Mouse (Mus musculus): Measurements from ENCODE around the gene Ano10. TPM values are rescaled to one million over a fixed set of nuclear protein-coding genes. Genes with fewer than 3 reads are reported as not detected.

Ano10 gene
- total and polyA plus RNA-seq, 2 experiments from 2014 or later = 29.9 to 33.0 TPM

GRCm38 (mm10) chr9:122233316-122233971 lies 60.8 kb downstream of the Ano10 start:
- H3K9me3 ChIP-seq (ENCODE audit: low read length) = no peaks in the 10 kb centered on the region
- 95% methylated on average over 8 of the region's 8 CpGs for WGBS
- H3K4me1 ChIP-seq (ENCODE audit: insufficient read depth, low read length) = no peaks in the 10 kb centered on the region

GRCm38 (mm10) chr9:122232912-122233311 lies 61.3 kb downstream of the Ano10 start:
- TF ChIP-seq CTCF (IDR thresholded peaks at IDR 0.05) = no peak
- Histone ChIP-seq H3K4me3 (ENCODE audit: low read depth, low read length) (no peak overlapping the region), H3K36me3 (ENCODE audit: insufficient read depth, low read length) (no peaks in the 10 kb centered on the region), H3K27ac (ENCODE audit: low read depth, low read length) (no peak overlapping the region), H3K4me2 (ENCODE audit: low read depth, low read length, poor library complexity, severe bottlenecking) (no peak overlapping the region), H3K9me3 (ENCODE audit: low read length) (no peaks in the 10 kb centered on the region), H3K9ac (replicated peaks; ENCODE audit: low read length, poor library complexity, severe bottlenecking) (no peak overlapping the region), H3K4me1 (ENCODE audit: insufficient read depth, low read length) (no peaks in the 10 kb centered on the region), H3K27me3 (ENCODE audit: insufficient read depth, low read length) (no peaks in the 10 kb centered on the region)
- 83% methylated on average over 2 of the region's 2 CpGs for WGBS
- DNase-seq (ENCODE audit: low spot score) (no peak), ATAC-seq (ENCODE audit: low FRiP score) (no peak)

More at GRCm38 (mm10) chr9:122233316-122233971, 60.8 kb downstream of the Ano10 start:
- Histone ChIP-seq H3K27ac (ENCODE audit: low read depth, low read length) (no peak overlapping the region), H3K36me3 (ENCODE audit: insufficient read depth, low read length) (no peaks in the 10 kb centered on the region), H3K9ac (replicated peaks; ENCODE audit: low read length, poor library complexity, severe bottlenecking) (no peak overlapping the region), H3K27me3 (ENCODE audit: insufficient read depth, low read length) (no peaks in the 10 kb centered on the region), H3K4me2 (ENCODE audit: low read depth, low read length, poor library complexity, severe bottlenecking) (no peak overlapping the region), H3K4me3 (ENCODE audit: low read depth, low read length) (no peak overlapping the region)
- ATAC-seq (ENCODE audit: low FRiP score) (no peak), DNase-seq (ENCODE audit: low spot score) (no peak)
- no peak for TF ChIP-seq CTCF (IDR thresholded peaks at IDR 0.05)

DNA sequence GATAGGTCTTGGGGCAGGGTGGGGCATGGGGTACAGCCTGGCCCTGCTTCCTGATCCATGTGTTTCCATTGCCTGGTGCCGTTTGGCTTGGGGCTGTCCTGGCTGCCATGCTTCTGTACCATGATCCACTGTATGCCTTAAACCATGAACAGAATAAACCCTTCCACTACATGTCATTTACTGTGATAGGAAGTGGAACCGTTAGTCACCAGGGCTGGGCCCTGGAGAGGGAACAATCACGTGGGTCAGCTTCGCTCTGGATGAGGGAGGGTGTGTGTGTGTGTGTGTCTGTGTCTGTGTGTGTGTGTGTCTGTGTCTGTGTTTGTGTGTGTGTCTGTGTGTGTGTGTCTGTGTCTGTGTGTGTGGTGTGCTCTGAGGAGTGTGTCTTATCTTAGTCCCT lies 63.5 kb downstream of the Ano10 start:
- Histone ChIP-seq H3K4me2 (ENCODE audit: low read depth, low read length, poor library complexity, severe bottlenecking) (no peak overlapping the region), H3K9ac (replicated peaks; ENCODE audit: low read length, poor library complexity, severe bottlenecking) (no peak overlapping the region), H3K4me1 (ENCODE audit: insufficient read depth, low read length) (no peaks in the 10 kb centered on the region), H3K27me3 (ENCODE audit: insufficient read depth, low read length) (no peaks in the 10 kb centered on the region), H3K4me3 (ENCODE audit: low read depth, low read length) (no peak overlapping the region), H3K27ac (ENCODE audit: low read depth, low read length) (no peak overlapping the region), H3K36me3 (ENCODE audit: insufficient read depth, low read length) (no peaks in the 10 kb centered on the region), H3K9me3 (ENCODE audit: low read length) (no peaks in the 10 kb centered on the region)
- ATAC-seq (ENCODE audit: low FRiP score) (no peak), DNase-seq (ENCODE audit: low spot score) (no peak)
- WGBS = 69% methylated on average over 4 of the region's 4 CpGs
- no peak for TF ChIP-seq CTCF (IDR thresholded peaks at IDR 0.05)

DNA sequence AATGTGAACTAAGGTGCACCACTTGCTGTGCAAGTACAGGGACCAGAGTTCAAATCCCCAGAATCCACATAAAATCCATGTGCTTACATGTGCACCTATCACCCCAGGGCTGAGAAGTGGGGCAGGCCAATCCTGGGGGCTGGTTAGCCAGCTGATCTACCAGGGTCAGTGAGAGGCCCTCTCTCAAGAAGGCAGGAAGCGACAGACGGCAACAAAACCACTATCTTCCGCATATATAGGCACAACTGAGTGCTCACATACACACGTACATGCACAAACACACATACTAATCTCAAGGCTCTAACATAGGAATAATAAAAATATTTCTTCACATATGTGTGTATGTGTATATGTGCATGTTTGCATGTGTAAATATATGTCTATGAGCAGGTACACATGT lies 67.8 kb downstream of the Ano10 start:
- no peak for TF ChIP-seq CTCF (IDR thresholded peaks at IDR 0.05)
- no peak for ATAC-seq (ENCODE audit: low FRiP score)
- 96% methylated on average over 4 of the region's 4 CpGs for WGBS

GRCm38 (mm10) chr9:122225309-122225708 lies 68.9 kb downstream of the Ano10 start:
- Histone ChIP-seq H3K27ac (ENCODE audit: low read depth, low read length) (no peak overlapping the region), H3K4me1 (ENCODE audit: insufficient read depth, low read length) (no peaks in the 10 kb centered on the region), H3K36me3 (ENCODE audit: insufficient read depth, low read length) (no peaks in the 10 kb centered on the region), H3K9me3 (ENCODE audit: low read length) (no peaks in the 10 kb centered on the region), H3K4me3 (ENCODE audit: low read depth, low read length) (no peak overlapping the region), H3K4me2 (ENCODE audit: low read depth, low read length, poor library complexity, severe bottlenecking) (no peak overlapping the region), H3K9ac (replicated peaks; ENCODE audit: low read length, poor library complexity, severe bottlenecking) (no peak overlapping the region), H3K27me3 (ENCODE audit: insufficient read depth, low read length) (no peaks in the 10 kb centered on the region)
- ATAC-seq (ENCODE audit: low FRiP score) (no peak; the same call in 1 of the 2 replicates), DNase-seq (ENCODE audit: low spot score) (peak; percentile 80)
- peak; percentile 75 for TF ChIP-seq CTCF (IDR thresholded peaks at IDR 0.05)
- WGBS = 44% methylated on average over 7 of the region's 7 CpGs

More for the DNA sequence above, 67.8 kb downstream of the Ano10 start:
- DNase-seq (ENCODE audit: low spot score) = no peak
- no peak overlapping the region for H3K9ac ChIP-seq (replicated peaks; ENCODE audit: low read length, poor library complexity, severe bottlenecking)
- H3K4me2 ChIP-seq (ENCODE audit: low read depth, low read length, poor library complexity, severe bottlenecking) = no peak overlapping the region
- no peaks in the 10 kb centered on the region for H3K36me3 ChIP-seq (ENCODE audit: insufficient read depth, low read length)
- no peaks in the 10 kb centered on the region for H3K27me3 ChIP-seq (ENCODE audit: insufficient read depth, low read length)
- no peaks in the 10 kb centered on the region for H3K4me1 ChIP-seq (ENCODE audit: insufficient read depth, low read length)
- H3K4me3 ChIP-seq (ENCODE audit: low read depth, low read length) = no peak overlapping the region
- no peaks in the 10 kb centered on the region for H3K9me3 ChIP-seq (ENCODE audit: low read length)
- no peak overlapping the region for H3K27ac ChIP-seq (ENCODE audit: low read depth, low read length)

GRCm38 (mm10) chr9:122223005-122223404 lies 71.2 kb downstream of the Ano10 start:
- WGBS = 16% methylated on average over 8 of the region's 8 CpGs
- Histone ChIP-seq H3K9me3 (ENCODE audit: low read length) (no peaks in the 10 kb centered on the region), H3K27ac (ENCODE audit: low read depth, low read length) (no peak overlapping the region), H3K27me3 (ENCODE audit: insufficient read depth, low read length) (no peaks in the 10 kb centered on the region), H3K4me1 (ENCODE audit: insufficient read depth, low read length) (no peaks in the 10 kb centered on the region), H3K4me3 (ENCODE audit: low read depth, low read length) (no peak overlapping the region), H3K36me3 (ENCODE audit: insufficient read depth, low read length) (no peaks in the 10 kb centered on the region), H3K4me2 (ENCODE audit: low read depth, low read length, poor library complexity, severe bottlenecking) (no peak overlapping the region), H3K9ac (replicated peaks; ENCODE audit: low read length, poor library complexity, severe bottlenecking) (no peak overlapping the region)
- TF ChIP-seq CTCF (IDR thresholded peaks at IDR 0.05) = no peak
- ATAC-seq (ENCODE audit: low FRiP score) (0 out of 2 replicates have a peak, but pooled peaks have one; percentile 52), DNase-seq (ENCODE audit: low spot score) (peak; percentile 30)
